Mouse (Mus musculus) spleen, adult 12 weeks (tissue): Measurements from ENCODE around the gene Fkbp15.
"Not testable (repeated sequence)": the region's sequence is repeated elsewhere in the genome, so short reads cannot be mapped to it uniquely, and the experiment has no call there.

Source experiments
- DNase-seq: peaks from one replicate; pipeline ENCODE4 v3.0.0; 2022; ENCODE audit warnings: low spot score

The Fkbp15 gene

GRCm38 (mm10) chr4:62281319-62281718 lies 79.0 kb downstream of the Fkbp15 start:
- DNase-seq = no peak

GRCm38 (mm10) chr4:62278081-62278480 lies 82.3 kb downstream of the Fkbp15 start:
- no peak for DNase-seq

GRCm38 (mm10) chr4:62277222-62277621 lies 83.1 kb downstream of the Fkbp15 start:
- DNase-seq = no peak

- no peak for DNase-seq
Measured at GRCm38 (mm10) chr4:62276642-62277041, 83.7 kb downstream of the Fkbp15 start.

- no peak for DNase-seq
Measured at GRCm38 (mm10) chr4:62274841-62275536, 85.4 kb downstream of the Fkbp15 start.

GRCm38 (mm10) chr4:62273916-62274315 lies 86.4 kb downstream of the Fkbp15 start:
- no peak for DNase-seq

- no peak for DNase-seq
Measured at GRCm38 (mm10) chr4:62272696-62273095, 87.7 kb downstream of the Fkbp15 start.

- no peak for DNase-seq
Measured at GRCm38 (mm10) chr4:62267101-62267500, 93.2 kb downstream of the Fkbp15 start.

- DNase-seq = not testable (repeated sequence)
Measured at GRCm38 (mm10) chr4:62266016-62266415, 94.3 kb downstream of the Fkbp15 start.

- DNase-seq = no peak
Measured at GRCm38 (mm10) chr4:62265154-62265836, 95.1 kb downstream of the Fkbp15 start.

- DNase-seq = no peak
Measured at GRCm38 (mm10) chr4:62263133-62263844, 97.1 kb downstream of the Fkbp15 start.

GRCm38 (mm10) chr4:62262276-62262675 lies 98.1 kb downstream of the Fkbp15 start, which contains the start of gene Slc31a2:
Slc31a2 (plus strand) TSS chr4:62262562.
- DNase-seq = no peak

GRCm38 (mm10) chr4:62256931-62257330 lies 103.4 kb downstream of the Fkbp15 start:
- no peak for DNase-seq

- DNase-seq = no peak
Measured at GRCm38 (mm10) chr4:62254551-62254950, 105.8 kb downstream of the Fkbp15 start.

- DNase-seq = no peak
Measured at GRCm38 (mm10) chr4:62251776-62252175, 108.6 kb downstream of the Fkbp15 start.

GRCm38 (mm10) chr4:62250896-62251544 lies 109.3 kb downstream of the Fkbp15 start:
- no peak for DNase-seq
